Mouse (Mus musculus): ENCODE measurements at regions not wholly inside any gene's neighbourhood (a gene's known extent, or its start where the extent isn't known, plus 50 kb on each side); places are given as distances from the start of the nearest gene placed in this dataset.

GRCm38 (mm10) chr1:57096740-57097139 is 118.3 kb upstream of the Satb2 start:
- no peak for DNase-seq
- TF ChIP-seq CTCF (IDR thresholded peaks at IDR 0.05; ENCODE audit: borderline replicate concordance, insufficient read depth, low read depth, low read length), result no peak
- no peak for TF ChIP-seq POLR2A (IDR thresholded peaks at IDR 0.05; ENCODE audit: borderline replicate concordance, insufficient read depth, low read length)
- Histone ChIP-seq H3K4me1 (ENCODE audit: control insufficient read depth, insufficient read depth, low read length) (no peaks in the 10 kb centered on the region), H3K27me3 (ENCODE audit: control insufficient read depth, insufficient read depth, low read length) (no peaks in the 10 kb centered on the region), H3K27ac (ENCODE audit: insufficient read depth, low read length) (no peak overlapping the region), H3K4me3 (replicated peaks; ENCODE audit: insufficient read depth, low read depth, low read length) (no peak overlapping the region)
- WGBS, result 43% methylated on average over 8 of the region's 8 CpGs

DNA sequence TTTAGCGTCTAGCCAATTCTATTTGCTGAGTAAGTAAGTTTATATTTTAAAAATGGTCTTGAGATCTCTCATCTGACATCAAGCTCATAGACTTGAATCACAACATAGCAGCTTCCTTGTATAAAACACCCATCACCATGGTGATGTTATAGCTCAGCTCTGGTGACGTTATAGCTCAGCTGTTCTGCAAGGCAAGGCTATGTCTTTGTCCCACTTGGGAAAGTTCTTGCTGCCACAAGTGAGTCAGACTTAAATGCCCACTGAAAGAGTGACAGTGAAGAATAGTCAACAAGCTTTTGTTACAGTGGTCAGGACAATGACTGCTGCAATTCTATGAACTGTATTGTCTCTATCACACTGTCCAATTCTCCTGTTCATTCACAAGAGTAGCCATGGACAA is 122.2 kb upstream of the Satb2 start:
- 63% methylated on average over 2 of the region's 2 CpGs for WGBS
- H3K27me3 ChIP-seq (ENCODE audit: control insufficient read depth, insufficient read depth, low read length), result no peaks in the 10 kb centered on the region
- no peak overlapping the region for H3K4me3 ChIP-seq (replicated peaks; ENCODE audit: insufficient read depth, low read depth, low read length)
- TF ChIP-seq POLR2A (IDR thresholded peaks at IDR 0.05; ENCODE audit: borderline replicate concordance, insufficient read depth, low read length), result no peak
- no peak for TF ChIP-seq CTCF (IDR thresholded peaks at IDR 0.05; ENCODE audit: borderline replicate concordance, insufficient read depth, low read depth, low read length)
- no peak overlapping the region for H3K27ac ChIP-seq (ENCODE audit: insufficient read depth, low read length)
- DNase-seq, result no peak
- no peaks in the 10 kb centered on the region for H3K4me1 ChIP-seq (ENCODE audit: control insufficient read depth, insufficient read depth, low read length)

DNA sequence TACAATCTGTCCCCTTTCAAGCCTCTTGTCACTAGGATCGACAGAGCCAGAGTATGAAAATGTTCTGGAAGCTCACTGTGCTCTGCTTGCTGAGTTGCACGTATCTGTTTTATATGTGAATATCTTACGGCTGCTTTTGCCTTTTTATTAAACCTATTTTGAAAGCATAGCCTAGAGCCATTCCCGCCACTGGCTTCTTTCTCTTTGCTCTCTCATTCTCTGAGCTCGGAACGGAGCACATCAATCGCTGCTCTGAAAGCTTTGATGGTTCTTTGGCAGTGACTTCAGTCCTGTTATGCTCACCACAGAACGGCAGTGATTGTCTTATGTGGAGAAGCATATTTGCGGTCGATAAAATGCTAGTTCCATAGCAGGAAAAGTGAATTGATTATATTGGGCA is 128.9 kb upstream of the Satb2 start:
- H3K27ac ChIP-seq (ENCODE audit: insufficient read depth, low read length), result no peak overlapping the region
- WGBS, result 65% methylated on average over 10 of the region's 10 CpGs
- no peaks in the 10 kb centered on the region for H3K4me1 ChIP-seq (ENCODE audit: control insufficient read depth, insufficient read depth, low read length)
- TF ChIP-seq CTCF (IDR thresholded peaks at IDR 0.05; ENCODE audit: borderline replicate concordance, insufficient read depth, low read depth, low read length), result no peak
- no peak for TF ChIP-seq POLR2A (IDR thresholded peaks at IDR 0.05; ENCODE audit: borderline replicate concordance, insufficient read depth, low read length)
- no peak overlapping the region for H3K4me3 ChIP-seq (replicated peaks; ENCODE audit: insufficient read depth, low read depth, low read length)
- no peaks in the 10 kb centered on the region for H3K27me3 ChIP-seq (ENCODE audit: control insufficient read depth, insufficient read depth, low read length)
- DNase-seq, result no peak

DNA sequence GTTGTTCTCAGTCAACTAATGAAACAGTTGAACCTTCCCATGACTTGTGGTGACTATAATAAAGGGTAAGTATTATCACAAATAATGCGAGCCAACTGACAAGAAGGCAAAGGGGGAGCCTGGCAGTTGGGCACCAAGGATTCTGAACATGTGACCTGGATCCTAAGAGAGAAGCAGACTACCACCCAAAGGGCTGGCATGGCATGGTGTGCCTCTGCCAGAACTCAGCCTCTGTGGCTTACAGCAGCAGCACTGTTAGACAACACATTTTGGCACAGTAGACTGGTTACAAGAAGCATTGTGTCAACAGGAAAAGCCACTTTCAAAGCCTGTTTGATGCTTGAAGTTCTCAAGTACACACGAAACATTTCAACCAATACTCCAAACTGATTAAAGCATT is 142.2 kb upstream of the Satb2 start:
- 50% methylated on average over 2 of the region's 2 CpGs for WGBS

DNA sequence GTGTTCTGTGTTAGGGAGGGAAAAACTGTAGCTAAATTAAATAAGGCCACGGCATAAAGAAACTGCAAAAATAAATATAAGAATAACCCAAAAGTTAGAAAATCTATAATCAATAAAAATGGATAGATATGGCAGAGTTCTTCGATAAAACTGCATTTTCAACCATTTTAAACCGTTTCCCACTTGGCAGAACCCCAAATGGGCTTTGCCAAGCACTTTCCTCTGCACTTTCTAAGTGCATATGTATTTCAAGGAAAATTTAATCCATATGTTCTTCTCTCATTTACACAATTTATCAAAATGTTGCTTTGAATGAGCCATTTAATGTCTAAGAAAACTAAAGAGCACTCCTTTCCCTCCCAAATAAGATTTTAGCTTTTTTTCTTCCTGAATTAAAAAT is 165.7 kb upstream of the Satb2 start:
- 62% methylated on average over 3 of the region's 3 CpGs for WGBS

More for the DNA sequence above, 142.2 kb upstream of the Satb2 start:
- H3K27me3 ChIP-seq (ENCODE audit: control insufficient read depth, insufficient read depth, low read length), result no peaks in the 10 kb centered on the region; the same call in 1 of the 2 replicates
- no peak for DNase-seq
- no peak overlapping the region for H3K27ac ChIP-seq (ENCODE audit: insufficient read depth, low read length)
- TF ChIP-seq CTCF (IDR thresholded peaks at IDR 0.05; ENCODE audit: borderline replicate concordance, insufficient read depth, low read depth, low read length) (no peak), POLR2A (IDR thresholded peaks at IDR 0.05; ENCODE audit: borderline replicate concordance, insufficient read depth, low read length) (no peak)
- H3K4me1 ChIP-seq (ENCODE audit: control insufficient read depth, insufficient read depth, low read length), result no peaks in the 10 kb centered on the region
- H3K4me3 ChIP-seq (replicated peaks; ENCODE audit: insufficient read depth, low read depth, low read length), result no peak overlapping the region

DNA sequence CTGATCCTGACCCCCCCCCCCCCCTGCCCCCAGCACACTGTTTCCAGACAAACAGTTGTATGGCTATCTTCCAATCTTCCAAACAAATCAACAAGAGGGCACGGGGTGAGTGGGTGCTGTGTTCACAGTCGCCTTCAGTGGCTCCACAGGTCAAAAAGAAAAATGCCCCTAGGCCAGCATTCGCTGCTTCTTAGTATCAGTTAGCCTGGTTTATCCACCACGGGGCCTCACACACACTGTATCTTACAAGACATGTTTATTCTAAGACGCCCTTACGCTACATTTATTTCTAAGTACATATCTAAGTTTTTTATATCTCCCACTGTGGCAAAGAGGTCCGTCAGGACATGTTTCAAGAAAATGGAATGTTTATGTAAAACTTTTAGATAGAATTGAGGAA is 177.4 kb upstream of the Satb2 start:
- 86% methylated on average over 7 of the region's 7 CpGs for WGBS
- no peaks in the 10 kb centered on the region for H3K4me1 ChIP-seq (ENCODE audit: control insufficient read depth, insufficient read depth, low read length)
- DNase-seq, result no peak
- no peak overlapping the region for H3K4me3 ChIP-seq (replicated peaks; ENCODE audit: insufficient read depth, low read depth, low read length)
- TF ChIP-seq CTCF (IDR thresholded peaks at IDR 0.05; ENCODE audit: borderline replicate concordance, insufficient read depth, low read depth, low read length) (no peak), POLR2A (IDR thresholded peaks at IDR 0.05; ENCODE audit: borderline replicate concordance, insufficient read depth, low read length) (no peak)
- no peaks in the 10 kb centered on the region for H3K27me3 ChIP-seq (ENCODE audit: control insufficient read depth, insufficient read depth, low read length)
- no peak overlapping the region for H3K27ac ChIP-seq (ENCODE audit: insufficient read depth, low read length)

More for the DNA sequence above, 165.7 kb upstream of the Satb2 start:
- Histone ChIP-seq H3K4me3 (replicated peaks; ENCODE audit: insufficient read depth, low read depth, low read length) (no peak overlapping the region), H3K27me3 (ENCODE audit: control insufficient read depth, insufficient read depth, low read length) (no peaks in the 10 kb centered on the region), H3K27ac (ENCODE audit: insufficient read depth, low read length) (no peak overlapping the region), H3K4me1 (ENCODE audit: control insufficient read depth, insufficient read depth, low read length) (no peaks in the 10 kb centered on the region)
- TF ChIP-seq CTCF (IDR thresholded peaks at IDR 0.05; ENCODE audit: borderline replicate concordance, insufficient read depth, low read depth, low read length) (no peak), POLR2A (IDR thresholded peaks at IDR 0.05; ENCODE audit: borderline replicate concordance, insufficient read depth, low read length) (no peak)
- DNase-seq, result no peak

- no peak for TF ChIP-seq POLR2A (IDR thresholded peaks at IDR 0.05; ENCODE audit: borderline replicate concordance, insufficient read depth, low read length)
- no peak for TF ChIP-seq CTCF (IDR thresholded peaks at IDR 0.05; ENCODE audit: borderline replicate concordance, insufficient read depth, low read depth, low read length)
- Histone ChIP-seq H3K27me3 (ENCODE audit: control insufficient read depth, insufficient read depth, low read length) (no peaks in the 10 kb centered on the region), H3K4me1 (ENCODE audit: control insufficient read depth, insufficient read depth, low read length) (no peaks in the 10 kb centered on the region), H3K27ac (ENCODE audit: insufficient read depth, low read length) (no peak overlapping the region), H3K4me3 (replicated peaks; ENCODE audit: insufficient read depth, low read depth, low read length) (no peak overlapping the region)
- no peak for DNase-seq
- 95% methylated on average over 1 of the region's 1 CpGs for WGBS
Observed at GRCm38 (mm10) chr1:57164443-57164842, 186.0 kb upstream of the Satb2 start.

- Histone ChIP-seq H3K27me3 (ENCODE audit: control insufficient read depth, insufficient read depth, low read length) (no peaks in the 10 kb centered on the region), H3K27ac (ENCODE audit: insufficient read depth, low read length) (no peak overlapping the region), H3K4me1 (ENCODE audit: control insufficient read depth, insufficient read depth, low read length) (no peaks in the 10 kb centered on the region), H3K4me3 (replicated peaks; ENCODE audit: insufficient read depth, low read depth, low read length) (no peak overlapping the region)
- WGBS, result 52% methylated on average over 10 of the region's 10 CpGs
- peak in 1 of 2 experiments; percentile 3 for DNase-seq
- TF ChIP-seq POLR2A (IDR thresholded peaks at IDR 0.05; ENCODE audit: borderline replicate concordance, insufficient read depth, low read length), result no peak
Observed at GRCm38 (mm10) chr1:57174289-57174890, 195.9 kb upstream of the Satb2 start.
